Mouse (Mus musculus): ENCODE measurements at regions not wholly inside any gene's neighbourhood (a gene's known extent, or its start where the extent isn't known, plus 50 kb on each side); places are given as distances from the start of the nearest gene placed in this dataset.

DNA sequence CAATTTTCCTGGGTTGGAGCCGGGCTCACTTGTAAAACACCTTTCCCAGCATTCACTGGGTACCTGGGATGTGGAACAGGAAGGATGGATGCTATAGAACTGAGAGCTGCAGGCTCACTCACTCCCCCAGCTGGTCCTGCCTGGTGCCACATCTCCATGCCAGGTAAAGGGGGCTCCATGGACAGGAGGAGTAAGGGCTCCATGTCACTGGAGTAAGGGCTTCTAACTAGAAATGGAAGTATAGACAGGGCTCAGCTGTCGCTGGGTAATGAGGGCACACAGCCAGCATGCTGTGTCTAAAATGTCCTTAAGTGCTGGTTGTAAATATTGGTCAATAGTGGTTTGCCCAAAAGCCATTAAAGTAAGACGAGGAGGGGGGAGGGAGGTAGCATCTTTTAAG is 99.4 kb upstream of the Gpr12 start:
- no peak overlapping the region for H3K9ac ChIP-seq (replicated peaks; ENCODE audit: low read length)
- H3K4me1 ChIP-seq (ENCODE audit: control insufficient read depth, insufficient read depth, low read length) = no peaks in the 10 kb centered on the region
- DNase-seq = peak; percentile 17
- H3K4me2 ChIP-seq (ENCODE audit: low read length) = no peak overlapping the region
- no peaks in the 10 kb centered on the region for H3K9me3 ChIP-seq (ENCODE audit: control insufficient read depth, low read length)
- WGBS = 64% methylated on average over 3 of the region's 3 CpGs
- H3K4me3 ChIP-seq (replicated peaks; ENCODE audit: low read depth, low read length) = no peak overlapping the region
- no peaks in the 10 kb centered on the region for H3K36me3 ChIP-seq (ENCODE audit: control insufficient read depth, insufficient read depth, low read length)
- no peak for ATAC-seq (ENCODE audit: low FRiP score, low TSS enrichment)
- H3K27ac ChIP-seq (replicated peaks; ENCODE audit: low read depth, low read length) = no peak overlapping the region
- peaks cover 10% of the 10 kb centered on the region; the same call in 1 of the 2 replicates for H3K27me3 ChIP-seq (ENCODE audit: control insufficient read depth, insufficient read depth, low read length)

DNA sequence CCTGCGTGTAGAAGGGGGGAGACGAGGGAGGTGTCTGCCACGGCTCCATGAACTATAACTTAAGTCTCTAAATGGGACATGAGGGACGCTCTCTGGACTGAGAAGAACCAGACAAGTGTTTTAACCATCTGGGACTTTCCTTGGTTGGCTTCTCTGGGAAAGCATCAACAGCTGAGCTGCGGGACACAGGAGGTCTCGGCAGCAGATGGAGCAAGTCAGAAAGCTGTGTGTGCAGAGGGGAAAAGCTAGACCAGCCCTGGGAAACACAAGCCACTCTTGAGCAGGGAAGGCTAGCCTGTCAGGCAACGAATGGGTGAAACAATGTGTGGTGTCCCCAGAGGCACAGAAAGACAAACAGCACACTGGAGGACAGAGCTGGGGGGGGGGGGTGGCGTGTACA is 98.5 kb upstream of the Gpr12 start:
- WGBS = 61% methylated on average over 8 of the region's 8 CpGs
- Histone ChIP-seq H3K27ac (replicated peaks; ENCODE audit: low read depth, low read length) (no peak overlapping the region), H3K4me2 (ENCODE audit: low read length) (no peak overlapping the region), H3K36me3 (ENCODE audit: control insufficient read depth, insufficient read depth, low read length) (no peaks in the 10 kb centered on the region), H3K4me1 (ENCODE audit: control insufficient read depth, insufficient read depth, low read length) (no peaks in the 10 kb centered on the region), H3K4me3 (replicated peaks; ENCODE audit: low read depth, low read length) (no peak overlapping the region), H3K27me3 (ENCODE audit: control insufficient read depth, insufficient read depth, low read length) (peaks cover 10% of the 10 kb centered on the region; the same call in 1 of the 2 replicates), H3K9ac (replicated peaks; ENCODE audit: low read length) (no peak overlapping the region), H3K9me3 (ENCODE audit: control insufficient read depth, low read length) (no peaks in the 10 kb centered on the region)
- ATAC-seq (ENCODE audit: low FRiP score, low TSS enrichment) (no peak), DNase-seq (peak; percentile 13)

DNA sequence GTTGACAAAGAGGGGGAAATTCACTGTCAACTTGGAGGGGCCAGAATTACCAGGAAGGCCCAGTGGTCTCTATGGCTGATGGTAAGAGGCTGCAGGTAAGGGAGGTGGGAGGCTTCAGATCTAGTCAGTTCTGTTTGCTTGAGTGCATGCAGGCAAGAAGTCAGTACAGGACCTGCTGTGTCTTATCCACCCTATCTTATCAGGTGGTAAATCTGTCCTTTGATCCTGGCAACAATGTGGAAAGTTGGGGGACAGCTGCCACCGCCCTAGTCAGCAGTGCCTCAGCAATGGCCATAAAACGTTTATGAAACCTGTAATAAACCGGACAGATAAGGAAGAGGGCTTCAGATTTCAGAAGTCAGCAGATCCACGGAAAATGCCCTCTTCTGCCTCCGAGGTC is 97.9 kb upstream of the Gpr12 start:
- H3K9ac ChIP-seq (replicated peaks; ENCODE audit: low read length) = no peak overlapping the region
- no peak overlapping the region for H3K27ac ChIP-seq (replicated peaks; ENCODE audit: low read depth, low read length)
- H3K36me3 ChIP-seq (ENCODE audit: control insufficient read depth, insufficient read depth, low read length) = no peaks in the 10 kb centered on the region
- no peak overlapping the region for H3K4me3 ChIP-seq (replicated peaks; ENCODE audit: low read depth, low read length)
- no peaks in the 10 kb centered on the region for H3K9me3 ChIP-seq (ENCODE audit: control insufficient read depth, low read length)
- H3K27me3 ChIP-seq (ENCODE audit: control insufficient read depth, insufficient read depth, low read length) = peaks cover 10% of the 10 kb centered on the region; the same call in 1 of the 2 replicates
- no peak overlapping the region for H3K4me2 ChIP-seq (ENCODE audit: low read length)
- DNase-seq = no peak
- no peaks in the 10 kb centered on the region for H3K4me1 ChIP-seq (ENCODE audit: control insufficient read depth, insufficient read depth, low read length)
- ATAC-seq (ENCODE audit: low FRiP score, low TSS enrichment) = no peak
- WGBS = 82% methylated on average over 5 of the region's 5 CpGs

- H3K27me3 ChIP-seq (ENCODE audit: control insufficient read depth, insufficient read depth, low read length) = peaks cover 10% of the 10 kb centered on the region; the same call in 1 of the 2 replicates
- ATAC-seq (ENCODE audit: low FRiP score, low TSS enrichment) = no peak
- H3K9me3 ChIP-seq (ENCODE audit: control insufficient read depth, low read length) = no peaks in the 10 kb centered on the region
- no peak overlapping the region for H3K4me2 ChIP-seq (ENCODE audit: low read length)
- H3K27ac ChIP-seq (replicated peaks; ENCODE audit: low read depth, low read length) = no peak overlapping the region
- no peak overlapping the region for H3K4me3 ChIP-seq (replicated peaks; ENCODE audit: low read depth, low read length)
- H3K4me1 ChIP-seq (ENCODE audit: control insufficient read depth, insufficient read depth, low read length) = no peaks in the 10 kb centered on the region
- DNase-seq = no peak
- no peak overlapping the region for H3K9ac ChIP-seq (replicated peaks; ENCODE audit: low read length)
- no peaks in the 10 kb centered on the region for H3K36me3 ChIP-seq (ENCODE audit: control insufficient read depth, insufficient read depth, low read length)
- 87% methylated on average over 9 of the region's 9 CpGs for WGBS
Measured at GRCm38 (mm10) chr5:146681512-146681911, 96.5 kb upstream of the Gpr12 start.

GRCm38 (mm10) chr5:146679198-146679681 is 94.2 kb upstream of the Gpr12 start:
- Histone ChIP-seq H3K4me1 (ENCODE audit: control insufficient read depth, insufficient read depth, low read length) (no peaks in the 10 kb centered on the region), H3K27me3 (ENCODE audit: control insufficient read depth, insufficient read depth, low read length) (0 out of 2 replicates have a peak, but pooled peaks cover 7% of the 10 kb centered on the region), H3K27ac (replicated peaks; ENCODE audit: low read depth, low read length) (no peak overlapping the region), H3K9ac (replicated peaks; ENCODE audit: low read length) (no peak overlapping the region), H3K4me2 (ENCODE audit: low read length) (no peak overlapping the region), H3K4me3 (replicated peaks; ENCODE audit: low read depth, low read length) (no peak overlapping the region), H3K9me3 (ENCODE audit: control insufficient read depth, low read length) (no peaks in the 10 kb centered on the region), H3K36me3 (ENCODE audit: control insufficient read depth, insufficient read depth, low read length) (no peaks in the 10 kb centered on the region)
- ATAC-seq (ENCODE audit: low FRiP score, low TSS enrichment) (no peak), DNase-seq (no peak)
- 84% methylated on average over 6 of the region's 6 CpGs for WGBS

DNA sequence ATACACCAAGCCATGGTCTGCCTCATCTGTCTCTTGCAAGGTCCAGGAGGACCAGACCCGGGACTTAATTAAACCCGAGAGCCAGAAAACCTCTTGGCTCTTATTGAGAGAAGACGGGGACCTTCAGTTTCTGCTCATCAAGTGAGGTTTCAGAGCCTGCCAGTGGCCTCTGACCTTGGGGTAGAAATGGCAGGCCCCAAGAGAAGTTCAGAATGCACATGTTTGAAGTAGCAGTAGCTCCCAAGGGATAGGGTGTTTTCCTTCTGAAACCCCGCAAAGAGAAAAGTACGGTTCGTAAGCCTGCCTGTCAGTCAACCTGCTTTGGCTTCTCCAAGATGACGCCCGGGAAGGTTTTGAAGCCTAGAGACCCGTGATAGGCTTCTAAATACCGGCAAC is 93.7 kb upstream of the Gpr12 start:
- no peak overlapping the region for H3K9ac ChIP-seq (replicated peaks; ENCODE audit: low read length)
- no peaks in the 10 kb centered on the region for H3K4me1 ChIP-seq (ENCODE audit: control insufficient read depth, insufficient read depth, low read length)
- H3K4me2 ChIP-seq (ENCODE audit: low read length) = no peak overlapping the region
- ATAC-seq (ENCODE audit: low FRiP score, low TSS enrichment) (no peak), DNase-seq (no peak)
- WGBS = 66% methylated on average over 10 of the region's 10 CpGs
- H3K27me3 ChIP-seq (ENCODE audit: control insufficient read depth, insufficient read depth, low read length) = 0 out of 2 replicates have a peak, but pooled peaks cover 7% of the 10 kb centered on the region
- no peaks in the 10 kb centered on the region for H3K9me3 ChIP-seq (ENCODE audit: control insufficient read depth, low read length)
- H3K4me3 ChIP-seq (replicated peaks; ENCODE audit: low read depth, low read length) = no peak overlapping the region
- H3K36me3 ChIP-seq (ENCODE audit: control insufficient read depth, insufficient read depth, low read length) = no peaks in the 10 kb centered on the region
- H3K27ac ChIP-seq (replicated peaks; ENCODE audit: low read depth, low read length) = no peak overlapping the region

- ATAC-seq (ENCODE audit: low FRiP score, low TSS enrichment) (no peak), DNase-seq (peak; percentile 52)
- Histone ChIP-seq H3K9me3 (ENCODE audit: control insufficient read depth, low read length) (no peaks in the 10 kb centered on the region), H3K4me1 (ENCODE audit: control insufficient read depth, insufficient read depth, low read length) (no peaks in the 10 kb centered on the region), H3K27me3 (ENCODE audit: control insufficient read depth, insufficient read depth, low read length) (0 out of 2 replicates have a peak, but pooled peaks cover 5% of the 10 kb centered on the region), H3K36me3 (ENCODE audit: control insufficient read depth, insufficient read depth, low read length) (no peaks in the 10 kb centered on the region), H3K27ac (replicated peaks; ENCODE audit: low read depth, low read length) (no peak overlapping the region), H3K4me2 (ENCODE audit: low read length) (no peak overlapping the region), H3K4me3 (replicated peaks; ENCODE audit: low read depth, low read length) (no peak overlapping the region), H3K9ac (replicated peaks; ENCODE audit: low read length) (no peak overlapping the region)
- WGBS = 11% methylated on average over 13 of the region's 13 CpGs
Measured at GRCm38 (mm10) chr5:146678049-146678774, 93.2 kb upstream of the Gpr12 start.

DNA sequence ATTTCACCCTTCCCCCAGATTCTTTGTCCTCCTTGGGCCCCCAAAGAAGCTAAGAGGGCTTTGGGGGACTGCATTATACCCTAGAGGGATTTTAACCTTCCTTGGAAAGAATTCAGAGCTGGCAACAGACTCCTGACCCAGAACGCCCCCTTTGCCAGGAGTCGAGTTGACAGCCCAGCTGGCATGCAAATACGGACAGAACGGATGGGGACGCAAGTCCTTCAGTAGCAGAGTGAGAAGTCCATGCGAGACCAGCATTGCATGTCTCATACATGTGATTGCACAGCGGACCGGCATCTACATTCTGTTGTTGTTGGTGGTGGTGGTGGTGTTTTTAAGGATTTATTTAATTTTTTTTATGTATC is 92.1 kb upstream of the Gpr12 start:
- WGBS = 62% methylated on average over 8 of the region's 8 CpGs
- Histone ChIP-seq H3K4me2 (ENCODE audit: low read length) (no peak overlapping the region), H3K27me3 (ENCODE audit: control insufficient read depth, insufficient read depth, low read length) (no peaks in the 10 kb centered on the region), H3K36me3 (ENCODE audit: control insufficient read depth, insufficient read depth, low read length) (no peaks in the 10 kb centered on the region), H3K9me3 (ENCODE audit: control insufficient read depth, low read length) (no peaks in the 10 kb centered on the region; the same call in 1 of the 2 replicates), H3K4me1 (ENCODE audit: control insufficient read depth, insufficient read depth, low read length) (no peaks in the 10 kb centered on the region), H3K4me3 (replicated peaks; ENCODE audit: low read depth, low read length) (no peak overlapping the region), H3K27ac (replicated peaks; ENCODE audit: low read depth, low read length) (no peak overlapping the region), H3K9ac (replicated peaks; ENCODE audit: low read length) (no peak overlapping the region)
- DNase-seq (no peak), ATAC-seq (ENCODE audit: low FRiP score, low TSS enrichment) (no peak)

DNA sequence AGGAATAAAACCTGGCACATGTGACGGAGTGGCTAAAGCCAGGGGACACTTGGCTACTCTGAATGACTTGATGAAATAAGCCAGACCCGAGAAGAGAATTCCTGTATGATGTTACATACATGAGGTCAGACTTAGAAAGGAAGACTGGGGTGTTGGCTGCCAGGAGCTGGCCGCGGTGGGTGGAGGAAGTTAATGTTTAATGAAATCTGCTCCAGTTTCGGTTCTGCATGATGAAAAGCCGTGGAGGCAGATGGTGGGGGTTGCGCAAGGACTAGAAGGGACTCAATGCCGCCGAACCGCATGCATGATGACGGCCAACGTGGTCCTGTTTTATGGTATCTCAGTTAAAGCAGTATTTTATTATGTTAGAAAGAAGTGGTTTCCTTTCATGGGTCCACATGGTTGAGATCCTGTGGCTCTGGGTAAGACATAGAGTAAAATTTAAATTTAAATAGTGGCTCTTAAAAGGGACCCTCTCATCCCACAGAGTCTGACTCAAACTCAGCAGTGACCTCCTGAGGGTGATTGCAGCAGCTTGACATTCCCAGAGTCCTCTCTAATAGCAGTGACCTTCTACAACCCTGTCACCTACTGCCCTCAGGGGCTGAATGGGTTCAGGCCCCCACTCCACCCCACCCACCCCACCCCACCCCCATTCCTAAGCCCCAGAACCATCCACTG is 91.6 kb upstream of the Gpr12 start:
- H3K4me3 ChIP-seq (replicated peaks; ENCODE audit: low read depth, low read length) = no peak overlapping the region
- no peak overlapping the region for H3K9ac ChIP-seq (replicated peaks; ENCODE audit: low read length)
- H3K4me2 ChIP-seq (ENCODE audit: low read length) = no peak overlapping the region
- H3K36me3 ChIP-seq (ENCODE audit: control insufficient read depth, insufficient read depth, low read length) = no peaks in the 10 kb centered on the region
- DNase-seq = no peak
- ATAC-seq (ENCODE audit: low FRiP score, low TSS enrichment) = no peak
- H3K4me1 ChIP-seq (ENCODE audit: control insufficient read depth, insufficient read depth, low read length) = no peaks in the 10 kb centered on the region
- no peaks in the 10 kb centered on the region for H3K27me3 ChIP-seq (ENCODE audit: control insufficient read depth, insufficient read depth, low read length)
- no peak overlapping the region for H3K27ac ChIP-seq (replicated peaks; ENCODE audit: low read depth, low read length)
- H3K9me3 ChIP-seq (ENCODE audit: control insufficient read depth, low read length) = no peaks in the 10 kb centered on the region; the same call in 1 of the 2 replicates
- WGBS = 83% methylated on average over 12 of the region's 12 CpGs
